Mouse (Mus musculus): ENCODE data around the gene Fancc.

DNA sequence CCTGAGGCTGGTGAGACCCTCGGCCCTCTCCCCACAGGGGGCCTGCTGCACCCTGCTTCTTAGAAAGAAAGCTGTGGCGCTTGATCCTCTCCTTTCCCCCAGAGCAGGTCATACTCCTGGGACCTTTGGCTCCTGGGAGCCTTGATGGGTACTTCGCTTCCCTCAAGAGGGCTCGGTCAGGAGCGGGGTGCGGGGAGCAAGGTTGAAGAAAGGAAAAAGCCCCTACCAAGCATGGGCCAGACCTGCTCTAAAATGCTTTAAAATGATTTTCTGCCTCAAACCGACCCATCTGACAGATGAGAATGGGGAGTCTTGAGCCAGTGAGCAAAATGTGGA, 9.4 kb downstream of the Fancc start:
- TF ChIP-seq CTCF (IDR thresholded peaks at IDR 0.05; ENCODE audit: low read depth) (no peak), EP300 (IDR thresholded peaks at IDR 0.05; ENCODE audit: low read depth) (no peak)
